Mouse (Mus musculus) embryonic fibroblast, embryonic 13.5 days (primary cell): ENCODE measurements around the gene Kif26a. TPM values are rescaled to one million over a fixed set of nuclear protein-coding genes. Genes with fewer than 3 reads are reported as not detected.

Experiments used
- H3K27ac ChIP-seq: 2 replicates; pipeline ENCODE4 v1.5.1; 2012; ENCODE audit warnings: low read length, control low read depth, inconsistent platforms; ENCODE audit not compliant: insufficient read depth
- H3K4me1 ChIP-seq: 2 replicates; pipeline ENCODE4 v1.6.1; 2011; ENCODE audit warnings: low read length; ENCODE audit not compliant: control insufficient read depth, insufficient read depth
- H3K4me3 ChIP-seq: 2 replicates; pipeline ENCODE4 v1.5.1; 2011; ENCODE audit warnings: mild to moderate bottlenecking, control low read depth, low read length; ENCODE audit not compliant: insufficient read depth
- CTCF ChIP-seq: IDR thresholded peaks from 2 replicates; pipeline ENCODE4 v1.5.1; 2011; ENCODE audit warnings: mild to moderate bottlenecking, control low read depth, low read length, moderate library complexity, borderline replicate concordance; ENCODE audit not compliant: insufficient read depth
- POLR2A ChIP-seq: IDR thresholded peaks from 2 replicates; pipeline ENCODE4 v1.6.1; 2011; ENCODE audit warnings: low read depth, mild to moderate bottlenecking, control low read depth, low read length, moderate library complexity
- polyA plus RNA-seq: library from polyadenylated mRNA; stranded (reverse); fragments of >200 nt; gene quantifications from 2 replicates; pipeline ENCODE4 v1.2.4, GENCODE M21; 2011; ENCODE audit warnings: low read depth; ENCODE audit not compliant: missing spikeins, insufficient read length

The Kif26a gene
- polyA plus RNA-seq, 1 experiment, result 0.47 TPM

- no peak overlapping the region for H3K4me3 ChIP-seq
- TF ChIP-seq CTCF, result no peak
- TF ChIP-seq POLR2A, result no peak
- no peak overlapping the region for H3K27ac ChIP-seq
- no peaks in the 10 kb centered on the region for H3K4me1 ChIP-seq
Measured at GRCm38 (mm10) chr12:112182609-112182955, 36.6 kb downstream of the Kif26a start.

DNA sequence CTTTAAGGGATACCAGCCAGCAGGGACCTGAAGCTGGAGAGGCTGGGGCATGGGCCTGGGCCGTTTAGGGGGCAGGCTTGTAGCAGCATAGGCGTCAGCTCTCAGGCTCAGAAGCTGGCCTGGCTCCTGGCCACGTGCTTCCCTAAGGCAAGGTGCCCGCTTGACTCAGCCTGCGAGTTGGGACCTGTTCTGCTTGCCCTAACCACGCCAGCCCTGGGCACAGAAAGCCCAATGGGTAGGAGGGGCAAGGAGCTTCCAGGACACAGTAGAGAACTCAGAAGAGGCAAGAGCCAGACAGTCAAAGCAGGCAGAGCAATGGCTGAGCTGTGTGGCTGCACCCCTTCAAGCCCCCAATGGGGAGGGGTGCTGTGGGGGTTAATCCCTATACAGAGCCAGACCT is 37.7 kb downstream of the Kif26a start:
- Histone ChIP-seq H3K4me3 (no peak overlapping the region), H3K27ac (no peak overlapping the region), H3K4me1 (no peaks in the 10 kb centered on the region)
- TF ChIP-seq CTCF (no peak), POLR2A (no peak)

DNA sequence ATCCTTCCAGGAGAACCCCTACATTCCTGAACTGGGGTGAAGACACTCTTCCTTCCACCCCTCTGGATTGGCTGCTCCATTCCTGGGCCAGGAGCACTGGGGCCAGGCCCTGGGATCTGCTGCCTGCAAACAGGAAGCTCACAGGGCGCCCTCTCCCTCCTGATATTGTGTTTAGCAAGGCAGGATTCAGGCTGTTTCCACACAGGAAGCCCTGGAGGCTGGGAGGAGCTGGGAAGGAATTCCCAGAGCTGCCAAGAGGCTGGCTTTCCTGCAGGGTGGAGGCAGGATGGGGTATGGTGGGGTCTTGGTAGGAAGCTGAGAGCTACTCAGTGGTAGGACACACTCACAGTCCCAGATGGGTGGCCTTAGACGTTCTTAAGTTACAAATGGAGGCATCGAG is 38.4 kb downstream of the Kif26a start:
- Histone ChIP-seq H3K4me1 (no peaks in the 10 kb centered on the region), H3K4me3 (no peak overlapping the region), H3K27ac (no peak overlapping the region)
- no peak for TF ChIP-seq CTCF
- TF ChIP-seq POLR2A, result no peak

GRCm38 (mm10) chr12:112186899-112187298 is 40.9 kb downstream of the Kif26a start:
- H3K4me1 ChIP-seq, result no peaks in the 10 kb centered on the region
- TF ChIP-seq CTCF (no peak), POLR2A (no peak)
- H3K4me3 ChIP-seq, result no peak overlapping the region
- no peak overlapping the region for H3K27ac ChIP-seq

- no peaks in the 10 kb centered on the region for H3K4me1 ChIP-seq
- TF ChIP-seq POLR2A, result no peak
- no peak for TF ChIP-seq CTCF
- H3K4me3 ChIP-seq, result no peak overlapping the region
- H3K27ac ChIP-seq, result no peak overlapping the region
Measured at GRCm38 (mm10) chr12:112191753-112192152, 45.7 kb downstream of the Kif26a start.

DNA sequence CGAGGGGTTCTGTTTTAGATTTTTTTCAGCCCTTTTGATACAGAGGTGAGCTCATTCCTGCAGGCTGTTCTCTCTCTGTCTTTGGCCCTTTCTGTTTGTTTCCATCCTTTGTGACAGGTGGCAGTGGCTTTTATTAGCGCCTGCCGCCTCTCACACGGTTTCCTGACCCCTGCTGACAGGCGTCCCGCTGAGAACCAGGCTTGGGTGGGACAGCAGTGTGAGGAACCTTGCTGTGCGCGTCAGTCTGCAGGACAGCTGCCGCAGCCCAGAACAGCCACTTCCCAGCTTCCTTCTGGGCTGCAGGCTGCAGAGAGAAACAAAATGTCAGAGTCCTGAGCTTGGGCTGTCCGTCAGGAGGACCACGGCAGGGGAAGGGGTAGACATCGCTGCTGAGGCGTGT is 49.0 kb downstream of the Kif26a start:
- no peaks in the 10 kb centered on the region for H3K4me1 ChIP-seq
- no peak for TF ChIP-seq CTCF
- TF ChIP-seq POLR2A, result no peak
- H3K4me3 ChIP-seq, result no peak overlapping the region
- H3K27ac ChIP-seq, result no peak overlapping the region

DNA sequence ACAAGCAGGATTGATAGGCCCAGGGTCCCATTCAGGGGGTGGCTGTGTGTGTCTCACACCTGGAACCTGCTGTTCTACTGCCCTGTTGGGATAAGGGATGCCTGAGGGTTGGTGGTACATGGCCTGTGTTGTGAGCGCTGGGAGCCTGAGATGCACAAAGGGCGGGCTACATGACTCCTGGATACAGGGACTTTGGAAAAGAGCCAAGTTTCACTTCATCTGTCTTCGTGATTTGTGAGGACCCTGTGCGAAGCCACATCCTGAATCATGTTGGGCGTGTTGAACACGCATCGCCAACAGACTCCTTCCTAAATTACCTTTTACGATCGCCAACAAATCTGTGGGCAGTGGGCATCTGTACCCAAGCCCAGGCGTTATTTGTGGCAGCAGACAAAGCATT is 50.6 kb downstream of the Kif26a start:
- H3K27ac ChIP-seq, result no peak overlapping the region
- TF ChIP-seq POLR2A (no peak), CTCF (no peak)
- no peaks in the 10 kb centered on the region for H3K4me1 ChIP-seq
- no peak overlapping the region for H3K4me3 ChIP-seq

GRCm38 (mm10) chr12:112199363-112199762 is 53.4 kb downstream of the Kif26a start:
- no peak for TF ChIP-seq CTCF
- TF ChIP-seq POLR2A, result no peak
- Histone ChIP-seq H3K4me3 (no peak overlapping the region), H3K27ac (no peak overlapping the region), H3K4me1 (no peaks in the 10 kb centered on the region)

GRCm38 (mm10) chr12:112200045-112200444 is 54.0 kb downstream of the Kif26a start:
- H3K27ac ChIP-seq, result no peak overlapping the region
- no peaks in the 10 kb centered on the region for H3K4me1 ChIP-seq
- H3K4me3 ChIP-seq, result no peak overlapping the region
- TF ChIP-seq POLR2A, result no peak
- no peak for TF ChIP-seq CTCF

DNA sequence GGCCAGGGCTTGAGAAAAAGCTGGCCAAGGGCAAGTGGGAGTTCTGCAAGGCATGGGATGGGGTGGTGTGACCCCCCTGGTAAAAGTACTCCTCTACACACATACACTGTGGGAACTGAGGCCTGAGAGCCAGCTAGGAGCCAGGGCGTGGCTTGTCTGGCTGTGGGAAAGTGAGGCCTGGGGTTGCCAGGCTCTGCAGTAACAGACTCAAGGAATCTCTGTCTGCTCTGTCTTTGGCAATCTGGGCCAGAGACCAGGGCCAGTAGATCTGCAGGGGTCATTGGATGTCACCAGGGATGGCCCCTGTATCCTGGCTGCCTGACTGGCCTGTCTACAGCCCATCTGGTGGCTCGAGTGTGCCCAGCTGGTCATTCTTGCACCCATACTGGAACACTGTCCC is 61.2 kb downstream of the Kif26a start:
- Histone ChIP-seq H3K4me1 (no peaks in the 10 kb centered on the region), H3K27ac (no peak overlapping the region), H3K4me3 (no peak overlapping the region)
- TF ChIP-seq CTCF, result no peak
- TF ChIP-seq POLR2A, result no peak

GRCm38 (mm10) chr12:112207734-112208133 is 61.7 kb downstream of the Kif26a start:
- no peak overlapping the region for H3K4me3 ChIP-seq
- TF ChIP-seq CTCF (no peak), POLR2A (no peak)
- H3K4me1 ChIP-seq, result no peaks in the 10 kb centered on the region
- H3K27ac ChIP-seq, result no peak overlapping the region

- no peak for TF ChIP-seq CTCF
- no peak for TF ChIP-seq POLR2A
- Histone ChIP-seq H3K27ac (no peak overlapping the region), H3K4me3 (no peak overlapping the region), H3K4me1 (no peaks in the 10 kb centered on the region)
Measured at GRCm38 (mm10) chr12:112210622-112211021, 64.6 kb downstream of the Kif26a start.
